Mouse (Mus musculus) hindbrain, embryonic 15.5 days (tissue): ENCODE results near the gene Pigc. TPM values are rescaled to one million over a fixed set of nuclear protein-coding genes. Genes with fewer than 3 reads are reported as not detected.

ENCODE experiments used
- ATAC-seq: fragments of 200-750 bp; cut with Nextera tagmentation; 2 replicates; pipeline ENCODE4 v1.8.0; 2017; ENCODE audit warnings: low read depth, moderate number of reproducible peaks, moderate TSS enrichment; ENCODE audit not compliant: low FRiP score
- H3K27ac ChIP-seq: fragments of 300-500 bp; sonication (generic); replicated peaks from 2 replicates; pipeline ENCODE4 v1.5.1; 2015; ENCODE audit warnings: mild to moderate bottlenecking, inconsistent platforms
- H3K27me3 ChIP-seq: fragments of 300-500 bp; sonication (generic); 2 replicates; pipeline ENCODE4 v1.6.1; 2015; ENCODE audit warnings: control low read depth, inconsistent platforms
- H3K36me3 ChIP-seq: fragments of 300-500 bp; sonication (generic); 2 replicates; pipeline ENCODE4 v1.6.1; 2015; ENCODE audit warnings: control low read depth, inconsistent platforms
- H3K4me1 ChIP-seq: fragments of 300-500 bp; sonication (generic); replicated peaks from 2 replicates; pipeline ENCODE4 v1.6.1; 2015; ENCODE audit warnings: control low read depth, inconsistent platforms
- H3K4me2 ChIP-seq: fragments of 300-500 bp; sonication (generic); 2 replicates; pipeline ENCODE4 v1.6.1; 2015; ENCODE audit warnings: moderate library complexity, mild to moderate bottlenecking, inconsistent platforms
- H3K4me3 ChIP-seq: fragments of 300-500 bp; sonication (generic); 2 replicates; pipeline ENCODE4 v1.5.1; 2015; ENCODE audit warnings: mild to moderate bottlenecking, inconsistent platforms
- H3K9ac ChIP-seq: fragments of 300-500 bp; sonication (generic); 2 replicates; pipeline ENCODE4 v1.6.1; 2015; ENCODE audit warnings: inconsistent platforms
- H3K9me3 ChIP-seq: fragments of 300-500 bp; sonication (generic); 2 replicates; pipeline ENCODE4 v1.6.1; 2016; ENCODE audit warnings: control low read depth, inconsistent platforms
- whole genome bisulfite sequencing: fragments of 180-500 bp; shearing (Covaris S2); methylation state at CpG from one replicate; pipeline ENCODE4 v1.1.7; 2015; 5-methylcytosine and 5-hydroxymethylcytosine counted together
- polyA plus RNA-seq: library from polyadenylated mRNA; unstranded; fragments of >200 nt; fragmentation: Nextera tagmentation; extraction: Ambion mirVana; gene quantifications from 2 replicates; pipeline ENCODE4 v1.2.1, GENCODE M21; 2015

Gene Pigc
- polyA plus RNA-seq, 1 experiment from 2014 or later = 36.6 TPM

- Histone ChIP-seq H3K4me3 (no peak overlapping the region), H3K27ac (no peak overlapping the region), H3K4me2 (no peak overlapping the region), H3K9me3 (no peaks in the 10 kb centered on the region), H3K9ac (no peak overlapping the region), H3K27me3 (no peaks in the 10 kb centered on the region), H3K4me1 (no peaks in the 10 kb centered on the region), H3K36me3 (no peaks in the 10 kb centered on the region)
- ATAC-seq = no peak
- 85% methylated on average over 5 of the region's 5 CpGs for WGBS
Observed at GRCm38 (mm10) chr1:161951009-161951779, 17.8 kb upstream of the Pigc start.

GRCm38 (mm10) chr1:161952599-161952998 is 16.4 kb upstream of the Pigc start:
- Histone ChIP-seq H3K27me3 (no peaks in the 10 kb centered on the region), H3K27ac (no peak overlapping the region), H3K9ac (no peak overlapping the region), H3K36me3 (no peaks in the 10 kb centered on the region), H3K4me2 (no peak overlapping the region), H3K9me3 (no peaks in the 10 kb centered on the region), H3K4me1 (no peaks in the 10 kb centered on the region), H3K4me3 (no peak overlapping the region)
- WGBS = 72% methylated on average over 1 of the region's 1 CpGs
- no peak for ATAC-seq

DNA sequence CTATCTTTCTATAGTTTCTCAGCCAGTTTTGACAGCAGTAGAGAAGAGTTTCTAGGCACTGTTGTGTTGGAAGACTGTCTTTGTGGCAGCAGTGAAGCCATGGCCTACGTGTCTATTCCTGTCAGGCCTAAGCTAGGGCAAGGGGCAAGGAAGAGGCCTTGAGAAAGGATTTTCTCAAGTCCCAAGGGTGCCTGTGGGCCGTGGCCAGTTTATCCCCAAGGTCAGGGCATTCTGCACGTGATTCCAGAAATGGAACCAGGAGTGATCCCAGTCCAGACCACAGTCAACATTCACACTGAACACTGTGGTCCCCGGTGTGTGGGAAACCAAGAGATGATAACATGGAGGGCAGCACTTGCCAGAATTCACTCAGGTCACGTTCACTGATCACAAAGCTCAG is 13.1 kb upstream of the Pigc start:
- Histone ChIP-seq H3K36me3 (no peaks in the 10 kb centered on the region), H3K9ac (no peak overlapping the region), H3K27ac (no peak overlapping the region), H3K27me3 (no peaks in the 10 kb centered on the region), H3K4me2 (no peak overlapping the region), H3K4me3 (no peak overlapping the region), H3K4me1 (no peaks in the 10 kb centered on the region), H3K9me3 (no peaks in the 10 kb centered on the region)
- WGBS = 81% methylated on average over 5 of the region's 5 CpGs
- no peak for ATAC-seq

- H3K27ac ChIP-seq = no peak overlapping the region
- H3K9me3 ChIP-seq = no peaks in the 10 kb centered on the region
- H3K36me3 ChIP-seq = no peaks in the 10 kb centered on the region
- no peak overlapping the region for H3K4me3 ChIP-seq
- no peak overlapping the region for H3K9ac ChIP-seq
- 84% methylated on average over 19 of the region's 19 CpGs for WGBS
- H3K4me2 ChIP-seq = no peak overlapping the region
- no peaks in the 10 kb centered on the region for H3K4me1 ChIP-seq
- no peak for ATAC-seq
- no peaks in the 10 kb centered on the region for H3K27me3 ChIP-seq
Observed at GRCm38 (mm10) chr1:161957964-161958950, 10.7 kb upstream of the Pigc start.

DNA sequence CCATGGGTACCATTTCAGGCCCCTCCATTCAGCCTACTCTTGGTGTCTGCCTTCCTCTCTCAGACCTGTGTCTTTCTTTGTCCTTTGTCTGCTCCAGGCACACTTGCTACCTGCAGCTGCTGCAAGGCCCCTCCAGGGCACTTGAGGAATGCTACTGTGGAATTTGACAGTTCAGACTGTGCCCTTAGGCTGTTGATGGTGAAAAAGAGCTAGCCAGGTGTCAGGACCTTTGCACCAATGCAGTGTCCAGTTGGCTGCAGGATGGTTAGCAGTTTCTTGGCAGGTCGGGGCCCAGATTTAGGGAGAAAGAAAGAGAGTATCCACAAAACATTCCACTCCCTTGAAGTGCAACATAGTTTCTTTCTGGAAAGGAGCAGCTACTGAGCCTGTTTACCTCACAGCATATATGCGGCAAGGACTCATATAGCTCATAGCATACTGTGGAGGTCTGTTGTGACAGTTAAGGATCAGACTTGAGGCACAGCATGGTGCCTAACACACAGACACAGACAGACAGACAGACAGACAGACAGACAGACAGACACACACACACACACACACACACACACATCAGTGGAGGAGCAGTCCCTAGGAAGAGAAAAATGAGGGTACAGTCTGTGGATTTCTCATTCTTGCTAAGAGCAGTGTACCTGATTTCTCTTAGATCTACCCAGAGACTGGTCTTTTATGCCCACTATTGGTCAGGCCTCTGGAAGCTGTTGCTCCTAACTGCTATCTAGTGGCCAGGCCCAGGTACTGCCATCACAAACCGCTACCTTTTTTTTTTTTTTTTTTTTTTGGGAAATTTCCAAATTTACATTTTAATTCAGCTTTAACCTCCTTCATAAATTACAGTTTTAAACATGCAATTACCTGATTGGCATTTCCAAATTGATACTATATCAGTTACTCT is 6.3 kb upstream of the Pigc start:
- peak; percentile 84 for ATAC-seq
- Histone ChIP-seq H3K4me1 (no peaks in the 10 kb centered on the region), H3K4me2 (no peak overlapping the region), H3K9me3 (no peaks in the 10 kb centered on the region), H3K27me3 (no peaks in the 10 kb centered on the region; the same call in 1 of the 2 replicates), H3K4me3 (no peak overlapping the region), H3K36me3 (no peaks in the 10 kb centered on the region), H3K9ac (no peak overlapping the region), H3K27ac (no peak overlapping the region)
- WGBS = 62% methylated on average over 3 of the region's 3 CpGs

DNA sequence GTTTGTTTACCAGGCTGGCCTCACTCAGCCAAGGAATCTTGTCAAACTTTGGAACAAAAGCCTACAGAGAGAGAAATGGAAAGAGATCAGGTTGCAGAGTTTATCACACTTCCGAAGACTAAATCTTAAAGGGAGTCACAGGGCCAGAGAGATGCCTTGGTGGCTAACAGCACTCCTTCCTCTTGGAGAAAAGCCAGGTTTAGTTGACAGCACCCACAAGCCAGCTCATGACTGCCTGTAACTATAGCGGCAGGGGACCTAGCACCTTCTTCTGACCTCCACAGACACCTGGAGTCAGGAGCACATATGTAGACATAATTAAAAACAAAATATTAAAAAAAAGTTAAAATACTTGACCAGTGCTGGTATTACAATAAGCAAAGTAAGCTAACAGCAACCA is 1.1 kb upstream of the Pigc start:
- WGBS = 96% methylated on average over 2 of the region's 2 CpGs

GRCm38 (mm10) chr1:161970874-161971273 is 1.9 kb downstream of the Pigc start:
- no peak overlapping the region for H3K4me3 ChIP-seq
- H3K27me3 ChIP-seq = no peaks in the 10 kb centered on the region
- peaks cover 12% of the 10 kb centered on the region for H3K4me1 ChIP-seq
- H3K27ac ChIP-seq = no peak overlapping the region
- no peak overlapping the region for H3K9ac ChIP-seq
- H3K4me2 ChIP-seq = no peak overlapping the region
- WGBS = 98% methylated on average over 9 of the region's 9 CpGs
- no peak for ATAC-seq
- H3K9me3 ChIP-seq = no peaks in the 10 kb centered on the region
- no peaks in the 10 kb centered on the region for H3K36me3 ChIP-seq

More for the DNA sequence above, 1.1 kb upstream of the Pigc start:
- Histone ChIP-seq H3K27me3 (no peaks in the 10 kb centered on the region; the same call in 1 of the 2 replicates), H3K4me3 (no peak overlapping the region), H3K9ac (no peak overlapping the region), H3K4me2 (no peak overlapping the region), H3K27ac (no peak overlapping the region), H3K4me1 (peaks cover 12% of the 10 kb centered on the region), H3K9me3 (no peaks in the 10 kb centered on the region), H3K36me3 (no peaks in the 10 kb centered on the region)
- ATAC-seq = no peak

- peaks cover 21% of the 10 kb centered on the region for H3K4me1 ChIP-seq
- no peak overlapping the region for H3K4me3 ChIP-seq
- H3K9ac ChIP-seq = no peak overlapping the region
- H3K27me3 ChIP-seq = no peaks in the 10 kb centered on the region
- H3K4me2 ChIP-seq = no peak overlapping the region
- no peak for ATAC-seq
- H3K27ac ChIP-seq = no peak overlapping the region
- no peaks in the 10 kb centered on the region for H3K9me3 ChIP-seq
- WGBS = 92% methylated on average over 8 of the region's 8 CpGs
- no peaks in the 10 kb centered on the region for H3K36me3 ChIP-seq
Observed at GRCm38 (mm10) chr1:161972233-161972632, 3.2 kb downstream of the Pigc start.

GRCm38 (mm10) chr1:161976255-161977182 is 7.5 kb downstream of the Pigc start:
- H3K4me2 ChIP-seq = no peak overlapping the region
- 52% methylated on average over 16 of the region's 16 CpGs for whole genome bisulfite sequencing
- peak; percentile 83 for ATAC-seq
- peaks cover 9% of the 10 kb centered on the region; the same call in 1 of the 2 replicates for H3K4me1 ChIP-seq
- no peak overlapping the region for H3K4me3 ChIP-seq
- no peaks in the 10 kb centered on the region for H3K27me3 ChIP-seq
- no peaks in the 10 kb centered on the region for H3K36me3 ChIP-seq
- no peak overlapping the region for H3K9ac ChIP-seq
- no peak overlapping the region for H3K27ac ChIP-seq
- no peaks in the 10 kb centered on the region for H3K9me3 ChIP-seq

DNA sequence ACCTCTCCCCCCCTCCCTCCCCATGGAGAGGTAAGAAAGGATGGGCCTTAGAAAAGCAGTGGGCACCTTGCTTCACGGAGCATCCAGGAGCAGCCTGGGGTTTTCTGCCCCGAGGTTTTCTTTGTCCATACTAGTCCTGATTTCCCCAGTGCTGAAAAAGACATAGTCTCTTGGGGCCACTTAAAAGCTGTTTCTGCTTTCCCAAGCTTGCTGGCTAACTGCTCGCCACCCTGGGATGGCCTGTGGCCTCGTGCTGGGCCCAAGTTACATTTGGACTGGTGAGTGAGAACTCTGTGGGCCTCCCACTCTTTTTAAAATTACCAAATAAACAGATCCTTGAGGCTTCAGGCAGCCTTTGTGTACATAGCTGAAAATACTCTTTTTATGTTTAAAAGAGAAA is 8.3 kb downstream of the Pigc start:
- Histone ChIP-seq H3K36me3 (no peaks in the 10 kb centered on the region), H3K4me2 (no peak overlapping the region), H3K4me1 (peaks cover 9% of the 10 kb centered on the region; the same call in 1 of the 2 replicates), H3K27me3 (no peaks in the 10 kb centered on the region), H3K9me3 (no peaks in the 10 kb centered on the region), H3K27ac (no peak overlapping the region), H3K9ac (no peak overlapping the region), H3K4me3 (no peak overlapping the region)
- 68% methylated on average over 4 of the region's 4 CpGs for WGBS
- ATAC-seq = no peak
